Mouse (Mus musculus): Measurements from ENCODE around the gene Lce3c.
A peak's percentile ranks its signal among the peaks of the same experiment; 100 is the strongest.

Gene Lce3c

GRCm38 (mm10) chr3:92944186-92944585 lies at the start of gene Lce3c:
Lce3c (plus strand) TSS chr3:92944486.
- DNase-seq = no peak

DNA sequence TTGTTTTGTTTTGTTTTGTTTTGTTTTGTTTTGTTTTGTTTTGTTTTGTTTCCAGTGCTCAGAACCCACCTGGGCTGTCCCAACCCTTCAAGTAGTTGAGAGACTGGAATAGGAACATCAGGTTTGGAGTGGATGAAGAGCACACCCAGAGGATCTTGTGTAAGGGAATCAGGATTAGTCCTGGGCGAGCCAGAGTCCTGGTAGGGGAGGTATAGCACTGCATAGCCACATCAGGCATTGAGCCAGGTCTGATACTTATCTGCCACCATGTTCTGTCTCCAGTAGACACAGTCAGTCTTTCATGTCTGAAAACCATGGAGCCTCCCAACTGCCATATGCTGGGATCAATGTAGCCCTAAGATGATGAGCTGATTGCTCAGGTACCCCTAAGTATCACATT lies 49.8 kb upstream of the Lce3c start:
- DNase-seq = no peak

DNA sequence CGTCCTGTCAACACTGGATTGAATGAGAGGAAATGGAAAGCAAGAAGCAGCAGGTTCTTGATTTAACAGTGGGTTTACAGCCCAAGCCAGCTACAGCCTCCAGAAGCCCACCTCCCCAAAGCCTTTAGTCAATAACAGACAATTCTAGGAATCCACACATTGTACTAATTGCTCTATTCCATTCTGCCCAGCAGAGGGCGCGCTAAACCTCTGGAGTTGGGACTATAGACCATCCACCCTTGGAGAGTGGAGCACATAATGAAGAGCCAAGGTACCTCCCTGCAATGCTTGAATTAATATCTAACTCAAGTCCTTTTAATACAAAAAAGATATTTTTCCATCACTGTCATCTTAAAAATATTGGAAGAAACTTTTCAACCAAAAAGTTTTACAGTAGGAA lies 41.3 kb upstream of the Lce3c start:
- DNase-seq = peak; percentile 12

DNA sequence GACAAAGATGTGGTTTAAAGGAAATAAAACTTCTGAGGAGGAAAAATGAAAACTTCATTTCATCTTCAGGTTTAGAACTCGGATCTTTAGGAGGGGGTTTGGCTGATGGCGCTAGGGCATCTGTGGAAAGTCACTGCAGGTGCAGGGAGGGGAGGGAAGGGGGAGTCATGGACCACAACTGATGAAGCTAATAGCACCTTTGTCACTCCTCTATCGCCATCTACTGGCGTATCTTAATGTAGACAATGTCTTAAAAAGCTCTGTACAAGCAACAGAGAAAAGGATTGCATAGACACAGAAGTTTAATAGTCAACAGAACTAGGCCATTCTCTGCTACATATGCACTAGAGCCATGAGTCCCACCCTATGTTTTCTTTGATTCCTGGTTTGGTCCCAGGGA lies 40.6 kb upstream of the Lce3c start:
- no peak for DNase-seq

DNA sequence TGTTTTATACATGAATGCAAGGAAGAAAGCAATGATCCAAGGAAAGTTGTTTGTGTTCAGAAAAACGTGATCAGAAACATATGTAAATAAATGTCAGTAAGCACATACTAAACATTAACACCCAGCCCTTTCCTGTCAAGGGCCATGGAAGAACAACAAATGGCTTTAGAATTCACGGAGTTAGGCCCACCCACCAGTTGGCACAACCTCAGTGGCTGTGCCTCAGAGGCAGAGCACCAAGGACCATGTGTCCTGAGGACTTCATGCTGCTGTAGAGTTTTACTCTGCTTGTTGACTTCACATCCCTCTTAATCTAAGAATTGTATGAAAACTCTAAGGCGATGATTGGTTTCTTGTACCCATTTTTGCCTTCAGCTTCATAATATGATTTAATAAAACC lies 39.1 kb upstream of the Lce3c start:
- DNase-seq = no peak

- no peak for DNase-seq
Observed at GRCm38 (mm10) chr3:92907571-92907970, 36.7 kb upstream of the Lce3c start.

- peak; percentile 11 for DNase-seq
Observed at GRCm38 (mm10) chr3:92920364-92920763, 23.9 kb upstream of the Lce3c start.

GRCm38 (mm10) chr3:92926130-92926529 lies 18.2 kb upstream of the Lce3c start, which contains the start of gene Lce3a:
Lce3a (minus strand) TSS chr3:92926230.
- no peak for DNase-seq

- no peak for DNase-seq
Observed at GRCm38 (mm10) chr3:92932679-92933078, 11.6 kb upstream of the Lce3c start, which contains the start of gene Lce3b. Lce3b (plus strand) TSS chr3:92932979.

GRCm38 (mm10) chr3:92957090-92957489 lies 12.8 kb downstream of the Lce3c start, which contains the start of gene Lce3d:
Lce3d (plus strand) TSS chr3:92957390.
- DNase-seq = no peak

GRCm38 (mm10) chr3:92966761-92967160 lies 22.5 kb downstream of the Lce3c start, which contains the start of gene Lce3e:
Lce3e (plus strand) TSS chr3:92967061.
- no peak for DNase-seq

DNA sequence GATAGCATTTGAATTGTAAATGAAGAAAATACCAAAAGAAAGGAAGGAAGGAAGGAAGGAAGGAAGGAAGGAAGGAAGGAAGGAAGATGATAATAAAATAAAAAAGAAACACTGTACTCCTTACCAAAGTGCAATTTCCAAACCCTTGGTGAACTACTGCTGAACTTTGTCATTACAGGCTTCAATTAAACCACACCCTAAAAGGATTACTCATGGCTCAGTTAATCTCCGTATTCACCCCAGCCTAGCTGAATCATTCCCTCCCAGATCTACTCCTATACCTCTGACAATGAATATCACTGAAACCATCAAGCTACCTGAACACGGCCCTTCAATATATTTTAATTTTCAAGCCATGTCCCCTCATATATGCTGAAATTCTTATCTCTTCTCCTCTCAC lies 34.2 kb downstream of the Lce3c start:
- DNase-seq = no peak

- DNase-seq = no peak
Observed at GRCm38 (mm10) chr3:92991926-92992325, 47.6 kb downstream of the Lce3c start, which contains the start of gene Lce3f. Lce3f (plus strand) TSS chr3:92992226.

Data from lung, postnatal 36 days (tissue).